Mouse (Mus musculus) ES-Bruce4 (cell line): ENCODE results near the gene Gm17720.

Experiments used
- CTCF ChIP-seq: IDR thresholded peaks from one replicate; pipeline ENCODE4 v1.8.1; 2011; ENCODE audit warnings: low read depth, low read length
- POLR2A ChIP-seq: IDR thresholded peaks from one replicate; pipeline ENCODE4 v1.8.1; 2011; ENCODE audit warnings: low read length; ENCODE audit not compliant: insufficient read depth

DNA sequence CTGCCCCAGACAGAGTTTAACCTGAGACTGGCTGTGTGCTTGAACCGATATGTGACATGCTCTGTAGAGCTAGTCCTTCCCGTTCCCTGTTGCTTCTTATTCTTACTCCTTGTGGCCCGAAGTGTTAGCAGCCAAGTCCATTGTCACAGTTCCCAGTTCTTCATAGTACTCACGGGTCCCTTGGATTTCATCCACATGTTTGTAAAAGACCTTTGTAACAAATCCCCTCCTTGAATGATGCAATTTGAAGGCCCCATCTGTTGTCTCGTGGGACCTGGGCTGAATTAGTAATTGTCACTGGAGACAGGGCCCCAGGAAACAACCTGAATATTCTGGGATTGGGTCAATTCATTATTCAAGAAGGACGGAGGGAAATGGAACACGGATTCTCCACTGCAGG, 33.0 kb upstream of the Gm17720 start:
- TF ChIP-seq CTCF (no peak), POLR2A (no peak)
